Mouse (Mus musculus): ENCODE measurements around the gene Rps7.

The Rps7 gene

GRCm38 (mm10) chr12:28614401-28614800 lies 21.4 kb downstream of the Rps7 start:
- no peak for DNase-seq

GRCm38 (mm10) chr12:28612391-28612790 lies 23.4 kb downstream of the Rps7 start:
- peak; percentile 22 for DNase-seq

- DNase-seq, result peak; percentile 42
Observed at GRCm38 (mm10) chr12:28607546-28608305, 28.0 kb downstream of the Rps7 start.

- no peak for DNase-seq
Observed at GRCm38 (mm10) chr12:28603494-28603893, 32.3 kb downstream of the Rps7 start.

GRCm38 (mm10) chr12:28602259-28602658 lies 33.5 kb downstream of the Rps7 start:
- no peak for DNase-seq

- DNase-seq, result no peak
Observed at GRCm38 (mm10) chr12:28598526-28598991, 37.2 kb downstream of the Rps7 start.

- DNase-seq, result no peak
Observed at GRCm38 (mm10) chr12:28598110-28598509, 37.6 kb downstream of the Rps7 start.

- no peak for DNase-seq
Observed at GRCm38 (mm10) chr12:28597699-28598098, 38.1 kb downstream of the Rps7 start.

- DNase-seq, result no peak
Observed at GRCm38 (mm10) chr12:28596851-28597250, 38.9 kb downstream of the Rps7 start.

- no peak for DNase-seq
Observed at GRCm38 (mm10) chr12:28590428-28590827, 45.3 kb downstream of the Rps7 start.

- DNase-seq, result peak; percentile 92
Observed at GRCm38 (mm10) chr12:28589090-28589868, 46.5 kb downstream of the Rps7 start.

GRCm38 (mm10) chr12:28587949-28588348 lies 47.8 kb downstream of the Rps7 start:
- DNase-seq, result peak; percentile 51

- DNase-seq, result no peak
Observed at GRCm38 (mm10) chr12:28584036-28584435, 51.7 kb downstream of the Rps7 start.

- DNase-seq, result no peak
Observed at GRCm38 (mm10) chr12:28582423-28582822, 53.3 kb downstream of the Rps7 start, which contains the start of gene Allc. Gene Allc (minus strand): TSS chr12:28582523.
